Mouse (Mus musculus) kidney, adult 2 months (tissue): ENCODE data around the gene Card14. TPM values are rescaled to one million over a fixed set of nuclear protein-coding genes. Genes with fewer than 3 reads are reported as not detected.
A peak's percentile ranks its signal among the peaks of the same experiment; 100 is the strongest.

Experiments
- DNase-seq: peaks from one replicate; pipeline ENCODE4 v3.0.0; 2021
- H3K27ac ChIP-seq: fragments of 200-500 bp; 2 replicates; pipeline ENCODE4 v1.5.1; 2012; ENCODE audit warnings: low read depth, low read length, control low read depth, inconsistent platforms; ENCODE audit not compliant: insufficient read depth
- H3K27me3 ChIP-seq: fragments of 200-500 bp; replicated peaks from 2 replicates; pipeline ENCODE4 v1.6.1; 2012; ENCODE audit warnings: mild to moderate bottlenecking, moderate library complexity, low read length, inconsistent platforms; ENCODE audit not compliant: control insufficient read depth, insufficient read depth
- H3K36me3 ChIP-seq: fragments of 200-500 bp; 2 replicates; pipeline ENCODE4 v1.6.1; 2012; ENCODE audit warnings: mild to moderate bottlenecking, moderate library complexity, low read length, inconsistent platforms; ENCODE audit not compliant: control insufficient read depth, insufficient read depth
- H3K4me1 ChIP-seq: fragments of 200-500 bp; 2 replicates; pipeline ENCODE4 v1.6.1; 2011; ENCODE audit warnings: low read length; ENCODE audit not compliant: control insufficient read depth, insufficient read depth
- H3K4me3 ChIP-seq: fragments of 200-500 bp; 2 replicates; pipeline ENCODE4 v1.5.1; 2011; ENCODE audit warnings: mild to moderate bottlenecking, low read depth, low read length, control low read depth; ENCODE audit not compliant: insufficient read depth
- CTCF ChIP-seq: fragments of 200-500 bp; conservative IDR thresholded peaks from 2 replicates; pipeline ENCODE4 v1.5.1; 2011; ENCODE audit warnings: low read depth, mild to moderate bottlenecking, control low read depth, low read length, moderate library complexity, mixed read lengths; ENCODE audit not compliant: insufficient read depth, insufficient read length
- POLR2A ChIP-seq: fragments of 200-500 bp; IDR thresholded peaks from one replicate; pipeline ENCODE4 v1.6.1; 2011; ENCODE audit warnings: low read depth, low read length, control low read depth
- WGBS: fragments of 180-500 bp; shearing (Covaris S2); methylation state at CpG from one replicate; pipeline ENCODE4 v1.1.7; 2018; 5-methylcytosine and 5-hydroxymethylcytosine counted together
- polyA plus RNA-seq: library from polyadenylated mRNA; depleted of rRNA; stranded (reverse); fragments of >200 nt; gene quantifications from 2 replicates; pipeline ENCODE4 v1.2.3, GENCODE M21; 2012

Gene Card14
- polyA plus RNA-seq, 1 experiment = 3.7 TPM

- no peak overlapping the region for H3K4me3 ChIP-seq
- H3K4me1 ChIP-seq = no peaks in the 10 kb centered on the region
- 5% methylated on average over 5 of the region's 5 CpGs for WGBS
- no peak overlapping the region for H3K27ac ChIP-seq
- peak; percentile 63 for TF ChIP-seq CTCF
- no peak for TF ChIP-seq POLR2A
- peak; percentile 77 for DNase-seq
- H3K36me3 ChIP-seq = no peaks in the 10 kb centered on the region
- H3K27me3 ChIP-seq = no peaks in the 10 kb centered on the region
Measured at GRCm38 (mm10) chr11:119339637-119340036, 32.1 kb downstream of the Card14 start.

GRCm38 (mm10) chr11:119344178-119344577 is 36.6 kb downstream of the Card14 start:
- TF ChIP-seq POLR2A (no peak), CTCF (no peak)
- Histone ChIP-seq H3K4me1 (no peaks in the 10 kb centered on the region), H3K27ac (no peak overlapping the region), H3K27me3 (no peaks in the 10 kb centered on the region), H3K36me3 (no peaks in the 10 kb centered on the region), H3K4me3 (no peak overlapping the region)
- 79% methylated on average over 8 of the region's 8 CpGs for WGBS
- DNase-seq = no peak

- no peaks in the 10 kb centered on the region for H3K36me3 ChIP-seq
- 59% methylated on average over 6 of the region's 6 CpGs for WGBS
- no peak for TF ChIP-seq CTCF
- no peak for TF ChIP-seq POLR2A
- H3K4me3 ChIP-seq = no peak overlapping the region
- no peak for DNase-seq
- no peaks in the 10 kb centered on the region for H3K4me1 ChIP-seq
- H3K27me3 ChIP-seq = no peaks in the 10 kb centered on the region
- H3K27ac ChIP-seq = no peak overlapping the region
Measured at GRCm38 (mm10) chr11:119344865-119345264, 37.3 kb downstream of the Card14 start.

GRCm38 (mm10) chr11:119347125-119347524 is 39.6 kb downstream of the Card14 start:
- DNase-seq = no peak
- no peak for TF ChIP-seq CTCF
- no peak for TF ChIP-seq POLR2A
- 88% methylated on average over 4 of the region's 4 CpGs for WGBS
- no peaks in the 10 kb centered on the region for H3K27me3 ChIP-seq
- H3K36me3 ChIP-seq = no peaks in the 10 kb centered on the region
- H3K4me1 ChIP-seq = no peaks in the 10 kb centered on the region
- no peak overlapping the region for H3K27ac ChIP-seq
- H3K4me3 ChIP-seq = no peak overlapping the region

GRCm38 (mm10) chr11:119352113-119352512 is 44.5 kb downstream of the Card14 start:
- peaks cover 5% of the 10 kb centered on the region; the same call in 1 of the 2 replicates for H3K4me1 ChIP-seq
- no peak overlapping the region for H3K27ac ChIP-seq
- DNase-seq = no peak
- no peak for TF ChIP-seq CTCF
- no peak for TF ChIP-seq POLR2A
- no peak overlapping the region for H3K4me3 ChIP-seq
- no peaks in the 10 kb centered on the region for H3K36me3 ChIP-seq
- no peaks in the 10 kb centered on the region for H3K27me3 ChIP-seq
- 78% methylated on average over 7 of the region's 7 CpGs for WGBS

GRCm38 (mm10) chr11:119353946-119354345 is 46.4 kb downstream of the Card14 start:
- TF ChIP-seq CTCF = no peak
- TF ChIP-seq POLR2A = no peak
- H3K36me3 ChIP-seq = no peaks in the 10 kb centered on the region
- no peak for DNase-seq
- no peak overlapping the region for H3K27ac ChIP-seq
- H3K4me1 ChIP-seq = peaks cover 5% of the 10 kb centered on the region; the same call in 1 of the 2 replicates
- no peak overlapping the region for H3K4me3 ChIP-seq
- no peaks in the 10 kb centered on the region for H3K27me3 ChIP-seq
- 81% methylated on average over 4 of the region's 4 CpGs for WGBS

GRCm38 (mm10) chr11:119354798-119355442 is 47.4 kb downstream of the Card14 start:
- H3K27ac ChIP-seq = peak overlapping the region; percentile 61
- no peaks in the 10 kb centered on the region for H3K36me3 ChIP-seq
- no peaks in the 10 kb centered on the region for H3K27me3 ChIP-seq
- WGBS = 4% methylated on average over 23 of the region's 23 CpGs
- TF ChIP-seq CTCF (no peak), POLR2A (no peak)
- peak overlapping the region; percentile 92 for H3K4me3 ChIP-seq
- DNase-seq = peak; percentile 65
- peaks cover 5% of the 10 kb centered on the region; the same call in 1 of the 2 replicates for H3K4me1 ChIP-seq
